Mouse (Mus musculus) gastrocnemius, postnatal 10 days (tissue): ENCODE results near the gene Elovl5. TPM values are rescaled to one million over a fixed set of nuclear protein-coding genes. Genes with fewer than 3 reads are reported as not detected.
"Not testable (repeated sequence)": the region's sequence is repeated elsewhere in the genome, so short reads cannot be mapped to it uniquely, and the experiment has no call there.

Source experiments
- DNase-seq: peaks from one replicate; pipeline ENCODE4 v3.0.0; 2021; ENCODE audit warnings: mixed read lengths
- total RNA-seq, 2 experiments: library from RNA; stranded (reverse); gene quantifications; 2 replicates each; pipeline ENCODE4 v1.2.3; 2021

The Elovl5 gene
- total RNA-seq, 2 experiments from 2014 or later = 26.5 to 27.0 TPM

DNA sequence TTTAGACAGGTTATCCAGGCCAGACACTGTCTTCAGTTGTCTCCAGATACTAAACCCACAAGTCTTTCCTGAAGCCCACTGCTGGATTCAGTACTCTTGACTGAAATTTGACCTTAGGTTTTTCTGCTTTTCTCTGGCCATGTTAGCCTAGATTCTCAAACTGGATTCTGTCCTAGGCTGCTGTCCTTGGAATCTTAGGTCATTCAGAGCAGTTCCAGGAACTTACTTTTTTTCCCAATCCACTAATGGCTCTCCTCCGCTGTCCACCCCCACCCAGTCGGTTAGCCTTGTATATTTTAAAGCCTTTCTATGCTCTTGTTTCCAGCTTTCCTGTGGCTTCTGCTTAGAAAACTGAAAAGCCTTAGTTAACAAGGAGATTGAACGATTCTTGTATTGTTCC lies 37.8 kb downstream of the Elovl5 start:
- DNase-seq = no peak

- no peak for DNase-seq
Observed at GRCm38 (mm10) chr9:77955511-77955910, 38.3 kb downstream of the Elovl5 start.

GRCm38 (mm10) chr9:77955964-77956363 lies 38.8 kb downstream of the Elovl5 start:
- DNase-seq = no peak

GRCm38 (mm10) chr9:77958327-77958726 lies 41.2 kb downstream of the Elovl5 start:
- DNase-seq = no peak

DNA sequence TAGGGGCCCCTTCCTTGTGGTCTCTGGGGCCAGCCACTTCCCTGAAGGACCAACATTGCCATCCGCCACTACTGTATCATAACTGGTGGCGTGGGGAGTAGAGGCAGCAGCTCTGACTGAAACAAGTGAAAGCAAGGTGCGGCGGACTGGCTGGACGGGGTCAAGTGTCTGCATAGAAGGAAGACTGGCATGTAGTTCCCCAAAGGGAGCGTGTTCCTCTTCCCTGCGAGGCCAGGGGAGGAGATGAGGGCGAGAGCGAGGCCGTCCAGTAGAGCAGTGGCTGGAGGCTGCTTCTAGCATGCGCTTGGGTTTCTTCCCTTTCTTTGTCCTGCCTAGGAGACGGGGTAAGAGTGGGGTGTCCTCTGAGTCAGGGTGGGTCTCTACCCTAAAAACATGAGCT lies 42.6 kb downstream of the Elovl5 start:
- no peak for DNase-seq

GRCm38 (mm10) chr9:77961350-77961749 lies 44.2 kb downstream of the Elovl5 start:
- DNase-seq = no peak

- DNase-seq = no peak
Observed at GRCm38 (mm10) chr9:77964084-77964483, 46.9 kb downstream of the Elovl5 start.

GRCm38 (mm10) chr9:77965287-77965686 lies 48.1 kb downstream of the Elovl5 start:
- DNase-seq = no peak

GRCm38 (mm10) chr9:77965768-77966552 lies 48.8 kb downstream of the Elovl5 start:
- no peak for DNase-seq

- DNase-seq = no peak
Observed at GRCm38 (mm10) chr9:77966861-77967260, 49.7 kb downstream of the Elovl5 start.

DNA sequence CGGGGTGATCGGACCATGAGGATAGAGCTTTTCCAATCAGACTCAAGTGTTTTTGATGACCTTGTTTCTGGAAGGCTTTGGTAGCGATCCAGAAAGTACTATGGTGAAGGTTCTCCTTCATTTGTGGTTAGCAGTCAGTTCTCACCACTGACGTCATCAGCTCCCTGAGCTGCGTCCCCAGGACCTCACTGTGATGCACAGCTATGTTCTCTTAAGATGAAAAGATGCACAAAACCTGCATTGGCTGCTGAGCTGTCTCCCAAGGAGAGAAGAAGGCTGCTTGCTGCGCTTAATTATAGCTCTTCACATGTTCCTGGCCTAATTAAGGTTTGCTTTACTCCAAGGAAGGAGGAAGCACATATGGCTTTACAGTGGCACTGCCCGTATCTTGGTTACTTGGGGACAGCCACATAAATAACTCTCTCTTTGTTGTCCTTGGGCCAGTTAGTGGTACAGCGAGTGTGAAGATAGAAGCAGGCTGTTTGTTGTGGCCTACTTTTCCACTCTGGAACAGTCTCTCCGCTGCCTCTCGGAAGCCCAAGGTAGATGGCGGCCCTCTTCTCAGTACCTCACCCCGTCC lies 50.5 kb downstream of the Elovl5 start:
- no peak for DNase-seq

DNA sequence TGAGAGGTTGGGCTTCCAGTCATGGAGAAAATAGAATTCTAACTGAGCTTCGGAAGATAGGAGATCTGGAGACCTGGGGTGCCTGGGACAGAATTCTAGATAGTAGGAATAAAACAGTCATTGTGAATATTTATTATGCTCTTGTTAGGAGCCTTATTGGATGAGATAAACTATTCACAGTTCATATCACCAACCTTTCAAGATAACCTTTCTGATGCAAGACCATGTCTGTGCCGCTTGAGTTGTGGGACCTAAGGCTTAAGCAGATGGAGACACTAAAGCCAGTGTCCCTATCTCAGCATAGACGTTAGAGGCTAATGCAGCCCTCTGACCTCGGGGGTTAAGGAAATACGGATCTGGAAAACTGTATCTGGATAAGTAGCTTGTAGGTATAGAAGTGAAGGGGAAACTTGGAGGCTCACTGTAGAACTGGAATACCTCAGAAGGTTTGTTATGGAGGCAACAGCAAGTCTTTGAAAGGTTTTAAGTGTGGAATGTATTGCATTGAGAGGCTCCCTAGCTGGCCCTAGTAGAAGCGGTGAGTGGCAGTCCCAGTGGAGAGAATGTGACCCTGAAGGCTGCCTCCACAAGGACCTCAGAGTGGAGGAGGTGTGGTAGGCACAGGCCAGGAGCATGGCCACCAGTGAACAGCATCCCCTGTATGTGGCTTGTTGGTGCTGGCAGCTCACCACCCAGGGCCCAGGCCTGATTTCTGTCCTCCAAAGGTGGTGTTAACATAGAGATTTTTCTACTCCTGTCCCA lies 52.2 kb downstream of the Elovl5 start:
- DNase-seq = no peak

GRCm38 (mm10) chr9:77979000-77979399 lies 61.8 kb downstream of the Elovl5 start:
- no peak for DNase-seq

DNA sequence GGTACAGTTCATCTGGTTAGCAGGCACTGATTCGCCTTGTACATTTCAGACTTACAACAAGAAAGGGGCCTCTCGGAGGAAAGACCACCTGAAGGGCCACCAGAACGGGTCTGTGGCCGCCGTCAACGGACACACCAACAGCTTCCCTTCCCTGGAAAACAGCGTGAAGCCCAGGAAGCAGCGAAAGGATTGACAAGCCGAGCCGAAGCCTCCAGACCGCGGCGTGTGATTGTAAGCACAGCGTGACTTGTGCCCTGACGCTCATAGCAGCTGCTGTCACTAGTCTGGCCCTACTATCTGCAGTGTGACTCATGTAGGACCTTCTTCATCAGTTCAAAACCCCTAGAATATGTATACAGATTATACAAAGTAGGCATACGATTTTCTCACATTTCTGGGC lies 65.5 kb downstream of the Elovl5 start:
- no peak for DNase-seq

DNA sequence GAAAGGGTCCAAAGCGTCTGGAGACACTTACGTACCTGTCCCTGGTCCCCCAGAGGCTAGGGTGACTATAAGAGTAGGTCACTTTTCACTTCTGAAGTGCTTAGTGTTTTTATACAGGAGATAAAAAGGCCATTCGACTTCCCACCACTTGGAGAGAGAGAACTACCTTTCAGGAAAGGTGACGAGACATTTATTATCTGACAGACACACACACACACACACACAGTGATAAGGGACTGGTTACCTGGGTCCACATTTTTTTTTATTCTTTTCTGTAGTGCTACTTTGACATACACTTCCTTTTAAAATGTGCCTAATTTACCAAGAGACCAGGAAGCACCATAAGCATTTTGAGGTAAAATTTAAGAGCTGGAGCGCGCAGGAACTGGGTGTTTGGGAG lies 66.4 kb downstream of the Elovl5 start:
- DNase-seq = no peak

- DNase-seq = no peak
Observed at GRCm38 (mm10) chr9:77986153-77986795, 69.1 kb downstream of the Elovl5 start.

GRCm38 (mm10) chr9:77989626-77990025 lies 72.5 kb downstream of the Elovl5 start:
- no peak for DNase-seq

- DNase-seq = no peak
Observed at GRCm38 (mm10) chr9:77990278-77990677, 73.1 kb downstream of the Elovl5 start.

- DNase-seq = no peak
Observed at GRCm38 (mm10) chr9:77991650-77992049, 74.5 kb downstream of the Elovl5 start.

DNA sequence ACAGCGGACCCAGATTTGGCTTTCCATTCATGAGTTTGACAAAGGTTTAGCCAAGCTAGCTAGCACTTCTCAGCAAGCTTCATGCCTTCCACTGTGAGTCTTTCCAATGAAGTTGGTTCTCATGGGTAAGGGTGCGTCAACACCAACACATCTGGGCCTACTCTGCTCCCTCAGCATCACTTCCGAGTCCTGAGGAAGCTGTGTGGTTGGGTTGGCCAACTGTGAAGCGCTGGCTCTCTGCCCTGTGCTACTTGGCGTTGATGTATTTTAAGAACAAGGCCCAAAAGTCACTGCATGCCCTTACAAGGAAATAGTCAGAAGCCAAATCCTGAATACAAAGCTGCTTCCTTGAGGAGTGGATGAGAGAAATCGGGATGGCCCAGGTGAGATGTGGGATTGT lies 75.1 kb downstream of the Elovl5 start:
- no peak for DNase-seq

GRCm38 (mm10) chr9:77993101-77993500 lies 75.9 kb downstream of the Elovl5 start:
- DNase-seq = no peak

- not testable (repeated sequence) for DNase-seq
Observed at GRCm38 (mm10) chr9:77993538-77994255, 76.5 kb downstream of the Elovl5 start.
